Mouse (Mus musculus) liver, embryonic 16.5 days (tissue): ENCODE results near the gene Npl. TPM values are rescaled to one million over a fixed set of nuclear protein-coding genes. Genes with fewer than 3 reads are reported as not detected.
"Not testable (repeated sequence)": the region's sequence is repeated elsewhere in the genome, so short reads cannot be mapped to it uniquely, and the experiment has no call there.

Experiments used
- ATAC-seq: fragments of 200-750 bp; cut with Nextera tagmentation; 2 replicates; pipeline ENCODE4 v1.8.0; 2017; ENCODE audit warnings: low read depth, mild to moderate bottlenecking, moderate number of reproducible peaks, moderate library complexity
- H3K27ac ChIP-seq: fragments of 300-500 bp; sonication (generic); 2 replicates; pipeline ENCODE4 v1.5.1; 2014; ENCODE audit warnings: mild to moderate bottlenecking, low read length
- H3K27me3 ChIP-seq: fragments of 300-500 bp; sonication (generic); 2 replicates; pipeline ENCODE4 v1.6.1; 2014; ENCODE audit warnings: low read depth, low read length, mixed read lengths; ENCODE audit not compliant: control insufficient read depth, insufficient read depth
- H3K36me3 ChIP-seq: fragments of 300-500 bp; sonication (generic); 2 replicates; pipeline ENCODE4 v1.6.1; 2014; ENCODE audit warnings: mild to moderate bottlenecking; ENCODE audit not compliant: control insufficient read depth, insufficient read depth
- H3K4me1 ChIP-seq: fragments of 300-500 bp; sonication (generic); 2 replicates; pipeline ENCODE4 v1.6.1; 2014; ENCODE audit warnings: low read depth, low read length, mixed read lengths; ENCODE audit not compliant: control insufficient read depth
- H3K4me2 ChIP-seq: fragments of 300-500 bp; sonication (generic); 2 replicates; pipeline ENCODE4 v1.6.1; 2014; ENCODE audit warnings: low read depth, low read length, mixed read lengths
- H3K4me3 ChIP-seq: fragments of 300-500 bp; sonication (generic); 2 replicates; pipeline ENCODE4 v1.5.1; 2014; ENCODE audit warnings: low read depth, mild to moderate bottlenecking, low read length
- H3K9ac ChIP-seq: fragments of 300-500 bp; sonication (generic); 2 replicates; pipeline ENCODE4 v1.6.1; 2014; ENCODE audit warnings: low read depth, low read length
- H3K9me3 ChIP-seq: fragments of 300-500 bp; sonication (generic); replicated peaks from 2 replicates; pipeline ENCODE4 v1.6.1; 2016; ENCODE audit warnings: low read length; ENCODE audit not compliant: control insufficient read depth
- WGBS: fragments of 180-500 bp; shearing (Covaris S2); extraction: QIAGEN DNeasy Blood & Tissue Kit; methylation state at CpG from one replicate; pipeline ENCODE4 v1.1.7; 2014; ENCODE audit not compliant: insufficient replicate concordance; 5-methylcytosine and 5-hydroxymethylcytosine counted together
- polyA plus RNA-seq: library from polyadenylated mRNA; unstranded; fragments of >200 nt; fragmentation: Nextera tagmentation; extraction: Ambion mirVana; gene quantifications from 2 replicates; pipeline ENCODE4 v1.2.1, GENCODE M21; 2015

Gene Npl
- polyA plus RNA-seq, 1 experiment from 2014 or later: 7.0 TPM

DNA sequence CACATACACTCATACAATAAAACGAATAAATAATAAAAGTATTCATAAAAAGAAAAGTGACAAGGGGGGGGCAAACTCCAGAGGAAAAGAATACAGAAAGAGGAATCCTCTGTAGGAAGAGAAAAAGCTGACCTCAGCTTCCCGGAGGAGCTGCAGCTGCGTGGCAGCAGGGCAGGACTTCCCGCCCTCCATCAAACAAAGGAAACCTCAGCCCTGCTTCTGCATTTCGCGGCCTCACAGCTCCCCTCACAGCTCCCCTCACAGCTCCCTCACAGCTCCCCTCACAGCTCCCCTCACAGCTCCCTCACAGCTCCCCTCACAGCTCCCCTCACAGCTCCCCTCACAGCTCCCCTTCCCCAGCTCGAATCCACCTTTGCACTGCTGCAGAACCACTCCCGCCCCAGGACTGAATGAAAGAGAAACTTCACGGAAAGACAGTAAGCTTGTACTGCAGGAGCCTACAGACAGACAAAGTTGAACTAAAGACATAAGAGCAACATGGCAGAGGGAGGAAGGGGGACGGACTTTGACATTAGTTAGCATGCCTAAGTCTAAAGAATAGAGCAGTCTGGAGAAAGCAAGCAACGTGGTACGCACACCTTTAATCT lies 17.5 kb downstream of the Npl start:
- 10% methylated on average over 12 of the region's 12 CpGs for WGBS
- peak overlapping the region; percentile 27; the same call in 1 of the 2 replicates for H3K4me2 ChIP-seq
- ATAC-seq: no peak
- H3K9ac ChIP-seq: no peak overlapping the region
- no peaks in the 10 kb centered on the region for H3K27me3 ChIP-seq
- H3K4me1 ChIP-seq: no peaks in the 10 kb centered on the region; the same call in 1 of the 2 replicates
- H3K9me3 ChIP-seq: no peaks in the 10 kb centered on the region
- no peak overlapping the region for H3K27ac ChIP-seq
- H3K4me3 ChIP-seq: 0 out of 2 replicates have a peak overlapping the region, but pooled peaks have one; percentile 3
- no peaks in the 10 kb centered on the region for H3K36me3 ChIP-seq

DNA sequence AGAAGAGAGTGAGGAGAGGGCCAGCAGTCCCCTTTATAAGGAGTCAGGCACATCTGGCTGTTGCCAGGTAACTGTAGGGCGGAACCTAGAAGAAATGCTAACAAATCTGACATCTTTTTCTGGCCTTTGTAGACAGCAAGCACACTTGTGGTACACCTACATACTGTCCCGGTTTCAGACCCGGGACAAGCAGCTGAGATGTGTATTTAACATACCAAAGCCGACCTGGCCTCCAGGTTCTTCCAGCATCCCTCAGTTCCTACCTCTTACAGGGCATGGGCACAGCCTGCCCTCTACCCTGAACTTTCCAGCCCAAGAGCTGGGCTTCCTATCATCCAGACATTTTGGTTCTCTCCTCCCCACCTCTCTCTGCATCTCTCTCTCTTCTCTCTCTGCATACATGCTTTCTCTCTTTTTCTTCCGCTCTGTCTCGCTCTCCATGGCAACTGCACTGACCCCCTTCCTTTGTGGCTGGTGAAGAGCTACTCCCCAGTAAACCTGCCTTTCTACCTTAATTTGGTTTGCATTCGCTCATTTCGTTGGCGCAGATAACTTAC lies 18.1 kb downstream of the Npl start:
- H3K9me3 ChIP-seq: no peaks in the 10 kb centered on the region
- 29% methylated on average over 9 of the region's 9 CpGs for WGBS
- H3K36me3 ChIP-seq: no peaks in the 10 kb centered on the region
- no peak overlapping the region for H3K27ac ChIP-seq
- H3K4me2 ChIP-seq: peak overlapping the region; percentile 27; the same call in 1 of the 2 replicates
- H3K9ac ChIP-seq: no peak overlapping the region
- H3K27me3 ChIP-seq: no peaks in the 10 kb centered on the region
- H3K4me3 ChIP-seq: no peak overlapping the region
- no peak for ATAC-seq
- no peaks in the 10 kb centered on the region; the same call in 1 of the 2 replicates for H3K4me1 ChIP-seq

DNA sequence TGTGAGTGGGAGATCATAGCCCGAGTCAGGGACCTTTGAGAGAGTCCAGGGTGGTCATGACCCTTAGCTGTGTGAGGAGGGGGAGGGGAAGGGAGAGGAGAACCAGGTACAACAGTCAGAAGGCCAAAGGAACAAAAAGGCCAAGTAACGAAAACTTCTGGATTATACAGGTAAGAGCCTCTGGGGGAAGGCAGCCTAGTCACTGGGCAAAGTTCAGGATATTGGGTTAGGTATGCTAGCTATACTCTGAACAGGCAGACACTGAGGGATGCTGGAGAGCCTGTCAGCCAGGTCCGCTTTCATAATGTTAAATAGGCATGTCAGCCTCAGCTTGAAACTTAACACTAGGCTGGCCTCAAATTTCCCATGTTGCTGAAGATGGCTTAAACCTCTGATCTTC lies 27.7 kb downstream of the Npl start:
- H3K9ac ChIP-seq: no peak overlapping the region
- no peaks in the 10 kb centered on the region for H3K9me3 ChIP-seq
- H3K27ac ChIP-seq: no peak overlapping the region
- no peak for ATAC-seq
- H3K4me2 ChIP-seq: no peak overlapping the region
- H3K4me1 ChIP-seq: no peaks in the 10 kb centered on the region
- WGBS: 35% methylated on average over 3 of the region's 3 CpGs
- no peaks in the 10 kb centered on the region for H3K27me3 ChIP-seq
- H3K36me3 ChIP-seq: no peaks in the 10 kb centered on the region
- no peak overlapping the region for H3K4me3 ChIP-seq

DNA sequence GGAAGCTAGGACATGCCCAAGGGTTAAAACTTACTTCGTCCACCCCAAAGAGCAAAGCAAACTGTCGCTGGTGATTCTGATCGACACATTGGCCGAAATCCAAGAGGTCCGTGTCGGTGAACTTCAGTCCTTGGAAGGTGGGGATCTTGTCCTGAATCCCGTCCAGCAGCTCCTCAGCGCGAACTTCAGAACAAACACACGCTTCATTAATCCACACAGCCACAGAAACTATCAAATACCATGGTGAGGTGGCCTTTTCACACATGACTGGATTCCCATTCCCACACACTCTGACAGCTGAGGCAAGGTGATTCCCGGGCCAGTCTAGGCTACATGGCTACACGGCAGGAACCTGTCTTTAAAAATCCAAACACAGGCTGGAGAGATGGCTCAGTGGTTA lies 34.5 kb downstream of the Npl start:
- WGBS: 66% methylated on average over 12 of the region's 12 CpGs
- no peak overlapping the region for H3K27ac ChIP-seq
- H3K4me3 ChIP-seq: no peak overlapping the region
- no peaks in the 10 kb centered on the region; the same call in 1 of the 2 replicates for H3K4me1 ChIP-seq
- no peaks in the 10 kb centered on the region for H3K9me3 ChIP-seq
- H3K27me3 ChIP-seq: no peaks in the 10 kb centered on the region
- H3K9ac ChIP-seq: no peak overlapping the region
- H3K36me3 ChIP-seq: no peaks in the 10 kb centered on the region
- ATAC-seq: no peak
- H3K4me2 ChIP-seq: no peak overlapping the region

DNA sequence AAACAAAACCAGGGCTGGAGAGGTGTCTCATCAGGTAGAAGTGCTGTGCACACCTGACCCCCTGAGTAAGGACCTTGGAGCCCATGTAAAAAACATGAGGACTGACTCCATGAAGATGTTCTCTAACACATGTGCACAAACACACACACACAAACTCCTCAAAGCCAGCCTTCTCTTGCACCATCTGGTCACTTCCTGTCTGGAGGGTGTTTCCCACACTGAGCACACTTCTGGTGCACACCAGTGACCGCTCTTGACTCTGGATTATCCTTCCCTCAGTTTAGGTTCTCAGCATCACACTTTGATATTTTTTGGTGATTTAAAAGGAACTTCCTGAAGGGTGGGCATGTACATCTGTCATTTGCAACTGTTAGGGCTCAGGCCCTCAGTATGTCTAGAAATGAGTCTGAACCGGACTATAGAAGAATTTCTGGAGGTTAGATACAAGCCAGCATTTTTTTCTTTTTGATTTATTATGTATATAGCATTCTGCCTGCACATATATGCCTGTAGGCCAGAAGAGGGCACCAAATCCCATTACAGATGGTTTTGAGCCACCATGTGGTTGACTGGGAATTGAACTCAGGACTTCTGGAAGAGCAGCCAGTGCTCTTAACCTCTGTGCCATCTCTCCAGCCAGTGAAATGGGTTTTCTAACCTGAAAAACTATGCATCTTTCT lies 39.4 kb downstream of the Npl start:
- WGBS: 39% methylated on average over 2 of the region's 2 CpGs
- H3K9me3 ChIP-seq: no peaks in the 10 kb centered on the region
- no peak overlapping the region for H3K9ac ChIP-seq
- H3K4me3 ChIP-seq: no peak overlapping the region
- H3K27me3 ChIP-seq: no peaks in the 10 kb centered on the region
- no peaks in the 10 kb centered on the region; the same call in 1 of the 2 replicates for H3K4me1 ChIP-seq
- no peaks in the 10 kb centered on the region for H3K36me3 ChIP-seq
- ATAC-seq: no peak
- H3K27ac ChIP-seq: no peak overlapping the region
- H3K4me2 ChIP-seq: no peak overlapping the region

DNA sequence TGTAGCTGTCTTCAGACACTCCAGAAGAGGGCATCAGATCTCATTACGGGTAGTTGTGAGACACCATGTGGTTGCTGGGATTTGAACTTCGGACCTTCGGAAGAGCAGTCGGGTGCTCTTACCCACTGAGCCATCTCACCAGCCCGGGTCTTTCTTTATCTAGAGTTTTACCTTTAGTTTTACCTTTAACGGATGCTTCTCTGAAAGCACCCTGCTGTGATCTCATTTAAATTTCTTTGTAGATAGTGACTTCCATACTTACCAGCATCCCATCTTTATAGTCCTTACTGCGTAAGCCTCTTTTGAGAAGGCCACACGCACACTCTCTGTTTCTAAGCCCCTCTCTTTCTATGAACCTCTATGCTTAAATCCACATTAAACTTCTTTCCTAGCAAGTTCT lies 40.3 kb downstream of the Npl start:
- H3K9ac ChIP-seq, H3K9me3 ChIP-seq, H3K27ac ChIP-seq, ATAC-seq, H3K4me1 ChIP-seq, H3K36me3 ChIP-seq, H3K4me3 ChIP-seq, H3K4me2 ChIP-seq, H3K27me3 ChIP-seq: not testable (repeated sequence)
- 66% methylated on average over 8 of the region's 8 CpGs for WGBS

DNA sequence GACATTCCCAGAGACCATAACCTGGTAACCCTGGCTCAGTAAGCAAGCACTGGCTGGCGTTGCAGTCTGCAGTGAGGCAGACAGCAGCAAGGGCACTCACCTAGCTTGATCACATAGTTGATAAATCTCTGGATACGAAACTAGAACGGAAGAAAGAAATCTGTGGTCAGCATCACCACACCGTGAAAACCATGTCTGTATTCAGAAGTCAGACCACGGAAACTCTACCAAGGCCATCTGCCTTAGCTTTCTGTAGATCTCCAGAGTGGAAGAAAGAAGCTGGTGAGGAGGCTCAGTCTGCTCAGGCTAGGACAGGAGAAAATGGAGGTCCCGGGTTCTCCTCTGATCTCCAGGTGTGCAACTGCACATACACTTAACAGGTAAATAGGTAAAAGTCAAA lies 40.8 kb downstream of the Npl start:
- 60% methylated on average over 6 of the region's 6 CpGs for WGBS
- H3K4me1 ChIP-seq: no peaks in the 10 kb centered on the region; the same call in 1 of the 2 replicates
- H3K27me3 ChIP-seq: no peaks in the 10 kb centered on the region
- H3K9ac ChIP-seq: no peak overlapping the region
- ATAC-seq: no peak
- no peak overlapping the region for H3K4me3 ChIP-seq
- no peaks in the 10 kb centered on the region for H3K36me3 ChIP-seq
- H3K4me2 ChIP-seq: no peak overlapping the region
- H3K9me3 ChIP-seq: no peaks in the 10 kb centered on the region
- no peak overlapping the region for H3K27ac ChIP-seq

DNA sequence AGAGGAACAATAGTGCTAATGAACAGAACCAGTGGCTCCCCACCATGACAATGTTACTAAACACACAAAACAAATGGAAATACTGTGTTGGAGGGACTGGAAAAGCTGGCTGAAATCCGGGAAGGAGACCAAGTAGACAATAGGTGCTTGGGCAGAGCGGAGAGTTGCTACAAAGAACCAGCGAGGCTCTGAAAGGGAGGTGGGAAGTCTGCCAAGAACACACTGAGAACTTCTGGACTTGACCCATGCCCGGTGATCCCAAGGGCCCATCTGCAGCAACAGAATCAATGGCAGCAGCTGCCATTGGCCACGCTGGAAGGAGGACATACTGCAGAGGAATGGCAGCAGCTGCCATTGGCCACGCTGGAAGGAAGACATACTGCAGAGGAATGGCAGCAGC lies 43.6 kb downstream of the Npl start:
- Histone ChIP-seq H3K27me3 (no peaks in the 10 kb centered on the region), H3K4me2 (no peak overlapping the region), H3K27ac (no peak overlapping the region), H3K4me1 (no peaks in the 10 kb centered on the region; the same call in 1 of the 2 replicates), H3K36me3 (no peaks in the 10 kb centered on the region), H3K9ac (no peak overlapping the region), H3K9me3 (no peaks in the 10 kb centered on the region), H3K4me3 (no peak overlapping the region)
- ATAC-seq: no peak
- WGBS: 71% methylated on average over 6 of the region's 6 CpGs
